18 mouse cellular contexts compared by ENCODE assay signal in genomic region chr1:93098956-93099355, GRCm38 (mm10). TPM values are rescaled to one million over a fixed set of nuclear protein-coding genes. Genes with fewer than 3 reads are reported as not detected.
DNase-seq lines count a peak whose midpoint lies in the region; ATAC-seq and TF ChIP-seq lines count a peak whose summit lies in the region.
"Had no signal": no experiment of that assay in that cellular context is flagged by ENCODE, and none has a peak within 500 bp of the region (broad histone marks: within the 10 kb centered on the region; RNA-seq: fewer than 3 reads in every experiment).

No protein-coding gene starts in this region.

- no peak for TF ChIP-seq CTCF in layer of hippocampus, adult 2 months (conservative IDR thresholded peaks at IDR 0.05)

- WGBS in midbrain, embryonic 15.5 days, result 89% methylated on average over 5 of the region's 5 CpGs

- peak overlapping the region; percentile 97; the same call in 1 of the 2 replicates for H3K27ac ChIP-seq in layer of hippocampus, adult 2 months
- no peak overlapping the region for H3K27ac ChIP-seq in midbrain, embryonic 15.5 days
- H3K27ac ChIP-seq: embryonic facial prominence, embryonic 13.5 days; heart, embryonic 15.5 days; lung, embryonic 15.5 days had no signal

- peaks cover 56% of the 10 kb centered on the region for H3K4me1 ChIP-seq in midbrain, embryonic 15.5 days

- no peaks in the 10 kb centered on the region for H3K9me3 ChIP-seq in midbrain, embryonic 15.5 days
- H3K9me3 ChIP-seq: embryonic facial prominence, embryonic 13.5 days; heart, embryonic 15.5 days; lung, embryonic 15.5 days had no signal

- no peaks in the 10 kb centered on the region for H3K36me3 ChIP-seq in midbrain, embryonic 15.5 days (replicated peaks)
- H3K36me3 ChIP-seq: embryonic facial prominence, embryonic 13.5 days; heart, embryonic 15.5 days; lung, embryonic 15.5 days had no signal

- peak overlapping the region; percentile 95; the same call in 1 of the 2 replicates for H3K4me3 ChIP-seq in layer of hippocampus, adult 2 months
- H3K4me3 ChIP-seq in midbrain, embryonic 15.5 days, result peak overlapping the region; percentile 88
- H3K4me3 ChIP-seq: embryonic facial prominence, embryonic 13.5 days; heart, embryonic 15.5 days; lung, embryonic 15.5 days had no signal

- no peaks in the 10 kb centered on the region for H3K27me3 ChIP-seq in midbrain, embryonic 15.5 days (replicated peaks)

- peak overlapping the region; percentile 87; the same call in 1 of the 2 replicates for H3K9ac ChIP-seq in midbrain, embryonic 15.5 days
- H3K9ac ChIP-seq: embryonic facial prominence, embryonic 13.5 days; heart, embryonic 15.5 days; lung, embryonic 15.5 days had no signal

- H3K4me2 ChIP-seq in midbrain, embryonic 15.5 days, result peak overlapping the region; percentile 65
- H3K4me2 ChIP-seq: embryonic facial prominence, embryonic 13.5 days; heart, embryonic 15.5 days; lung, embryonic 15.5 days had no signal

- ATAC-seq in midbrain, embryonic 15.5 days (replicated peaks), result no peak

- peak in 1 of 2 experiments; percentile 10 for DNase-seq in layer of hippocampus, adult 2 months (ENCODE audit: low spot score in 2 of 2)
- no peak for DNase-seq in layer of hippocampus, adult 8-10 months (ENCODE audit: low spot score in 2 of 2)
- peak; percentile 47 for DNase-seq in adrenal gland, postnatal 10 days
- DNase-seq in adrenal gland, postnatal 36 days, result peak; percentile 53 to 65
- no peak for DNase-seq in liver
- no peak for DNase-seq in embryo, embryonic 9.5 days (ENCODE audit: extremely low spot score)
- DNase-seq: kidney, postnatal 10 days; thymus, postnatal 4 days had no signal

RNA-seq across cellular contexts. Expression of gene Kif1a, which starts 2.8 kb away (rescaled TPM):
- total RNA-seq in layer of hippocampus, adult 2 months (2021), result 100 to 1,000 TPM; 609 to 644 TPM
- 100 to 1,000 TPM; 681 to 718 (median 697) TPM for total RNA-seq in layer of hippocampus, adult 8-10 months (2022)
- 10 to 100 TPM; 15.6 to 29.2 TPM for total RNA-seq in adrenal gland, postnatal 10 days (2021)
- total RNA-seq in adrenal gland, postnatal 36 days (2021), result 10 to 100 TPM; 20.7 to 27.9 TPM
- 498 and 502 TPM in 2 replicates for polyA plus RNA-seq in midbrain, embryonic 15.5 days (2015; fragmentation: Nextera tagmentation; extraction: Ambion mirVana)

RNA-seq across cellular contexts. Expression of gene Agxt, which starts 36.1 kb away (rescaled TPM):
- not detected for total RNA-seq in layer of hippocampus, adult 2 months (2021)
- total RNA-seq in layer of hippocampus, adult 8-10 months (2022), result not detected
- 10 to 100 TPM; 20.0 to 46.3 TPM for total RNA-seq in adrenal gland, postnatal 10 days (2021)
- not detected for total RNA-seq in adrenal gland, postnatal 36 days (2021)
- polyA plus RNA-seq in midbrain, embryonic 15.5 days (2015; fragmentation: Nextera tagmentation; extraction: Ambion mirVana), result not detected in 2 replicates
- total RNA-seq: CH12.LX; layer of hippocampus, postnatal 14 days had no signal
- polyA plus RNA-seq: embryonic facial prominence, embryonic 13.5 days; frontal cortex, adult 2 months; heart, embryonic 15.5 days; intestine, embryonic 14.5 days; limb, embryonic 14.5 days; lung, embryonic 15.5 days; stomach, embryonic 14.5 days had no signal

Comparison
In these comparisons a context has a peak if more than half of its experiments do, and no peak if none do; other contexts are left out.
1. RNA of gene Agxt, which starts 36.1 kb away (total RNA-seq): 20.0 to 46.3 TPM in adrenal gland, postnatal 10 days; not detected in adrenal gland, postnatal 36 days, not detected in layer of hippocampus, adult 2 months and not detected in layer of hippocampus, adult 8-10 months; every median in the first group is over 10 times any median in the second.
2. DNase-seq: peak in adrenal gland, postnatal 10 days (single experiment) and adrenal gland, postnatal 36 days (2 of 2); none in layer of hippocampus, adult 8-10 months (0 of 2), liver (single experiment) and embryo, embryonic 9.5 days (single experiment).
3. RNA of gene Kif1a, which starts 2.8 kb away (total RNA-seq): 681 to 718 TPM in layer of hippocampus, adult 8-10 months and 609 to 644 TPM in layer of hippocampus, adult 2 months; 15.6 to 29.2 TPM in adrenal gland, postnatal 10 days and 20.7 to 27.9 TPM in adrenal gland, postnatal 36 days; every median in the first group is over 10 times any median in the second.